Mouse (Mus musculus): ENCODE results near the gene Brms1.
A peak's percentile ranks its signal among the peaks of the same experiment; 100 is the strongest.

Gene Brms1

GRCm38 (mm10) chr19:5093481-5094242 is 52.5 kb downstream of the Brms1 start:
- DNase-seq = peak; percentile 27

GRCm38 (mm10) chr19:5094243-5094632 is 53.1 kb downstream of the Brms1 start:
- peak; percentile 97 for DNase-seq

- no peak for DNase-seq
Measured at GRCm38 (mm10) chr19:5094746-5095417, 53.7 kb downstream of the Brms1 start.

- DNase-seq = peak; percentile 21
Measured at GRCm38 (mm10) chr19:5095887-5096474, 54.8 kb downstream of the Brms1 start.

- DNase-seq = peak; percentile 21
Measured at GRCm38 (mm10) chr19:5097521-5098362, 56.6 kb downstream of the Brms1 start.

DNA sequence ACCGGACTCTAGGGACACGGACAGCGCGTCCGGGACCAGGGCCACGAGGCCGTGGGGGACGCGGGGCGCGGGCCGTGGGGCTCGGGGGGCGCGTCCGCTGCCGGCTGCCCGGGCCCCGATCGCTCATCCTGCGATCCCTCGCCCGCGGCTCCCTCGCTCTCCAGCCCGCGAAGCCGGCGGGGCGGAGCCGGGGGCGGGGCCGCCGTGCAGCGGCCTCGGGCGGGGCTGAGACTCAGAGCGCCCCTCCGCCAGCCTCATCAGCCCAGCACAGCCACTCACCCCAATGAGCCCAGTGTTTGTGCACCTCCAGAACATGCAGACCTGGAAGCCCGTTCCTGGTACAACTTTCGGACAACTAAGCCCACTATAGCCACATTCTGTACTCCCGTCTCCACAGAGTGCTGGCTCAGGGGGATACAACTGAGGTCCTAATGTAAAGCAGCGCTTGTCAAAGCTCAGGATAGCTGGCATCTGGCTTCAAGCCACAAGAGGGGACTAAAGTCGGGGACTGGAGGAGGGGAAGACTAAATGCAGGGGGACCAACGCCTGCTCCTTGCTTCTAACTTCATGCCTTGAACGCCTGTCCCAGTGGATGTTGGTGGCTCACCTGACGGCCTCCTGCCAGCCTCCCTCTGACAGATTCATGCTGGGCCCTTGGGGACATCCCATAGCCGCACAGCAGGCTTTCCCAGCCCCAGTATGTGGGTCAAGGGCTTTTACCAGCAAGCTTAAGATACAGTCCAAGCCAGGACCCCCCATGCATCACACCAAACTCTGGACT is 57.4 kb downstream of the Brms1 start, which contains the start of gene Cnih2:
Cnih2 (minus strand) TSS at position 159 of the 781 bp plus-strand sequence.
- peak; percentile 81 for DNase-seq
